10 mouse cellular contexts compared by ENCODE assay signal in the genomic region with DNA sequence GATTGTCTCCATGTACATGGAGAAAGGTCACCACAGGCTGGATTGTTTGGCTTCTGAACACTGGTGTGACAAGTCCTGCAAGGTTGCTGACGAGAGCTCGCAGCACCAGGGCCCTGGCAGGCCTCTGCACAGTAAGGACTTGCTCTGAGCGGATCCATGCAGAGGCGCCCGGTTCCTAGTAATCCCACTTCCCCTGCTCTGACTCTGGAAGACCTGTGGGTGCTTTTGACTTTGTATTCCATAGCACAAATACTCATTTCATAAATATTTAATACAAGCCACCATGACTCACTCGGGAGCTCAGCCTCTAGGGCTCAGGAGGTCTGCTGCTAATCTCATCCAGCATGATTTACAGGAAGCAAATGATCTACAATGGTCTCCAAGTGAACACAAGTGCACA. TPM values are rescaled to one million over a fixed set of nuclear protein-coding genes. Genes with fewer than 3 reads are reported as not detected.
DNase-seq lines count a peak whose midpoint lies in the region; ATAC-seq and TF ChIP-seq lines count a peak whose summit lies in the region.
"Had no signal": no experiment of that assay in that cellular context is flagged by ENCODE, and none has a peak within 500 bp of the region (broad histone marks: within the 10 kb centered on the region; RNA-seq: fewer than 3 reads in every experiment).

No protein-coding gene starts in this region.

- no peaks in the 10 kb centered on the region for H3K9me3 ChIP-seq in liver, embryonic 15.5 days (replicated peaks)
- H3K9me3 ChIP-seq in embryonic facial prominence, embryonic 15.5 days (replicated peaks), result no peaks in the 10 kb centered on the region
- no peaks in the 10 kb centered on the region for H3K9me3 ChIP-seq in kidney, embryonic 15.5 days (replicated peaks)
- H3K9me3 ChIP-seq in stomach, embryonic 14.5 days (ENCODE audit: control insufficient read depth, low read depth, low read length), result no peaks in the 10 kb centered on the region
- no peaks in the 10 kb centered on the region for H3K9me3 ChIP-seq in forebrain, embryonic 14.5 days (replicated peaks; ENCODE audit: control insufficient read depth, low read length)
- no peaks in the 10 kb centered on the region for H3K9me3 ChIP-seq in forebrain, postnatal 0 days (ENCODE audit: low read length)
- H3K9me3 ChIP-seq in forebrain, embryonic 16.5 days (ENCODE audit: control insufficient read depth, low read length), result no peaks in the 10 kb centered on the region
- H3K9me3 ChIP-seq: neural tube, embryonic 12.5 days had no signal

- WGBS in liver, embryonic 15.5 days (ENCODE audit: insufficient replicate concordance), result 66% methylated on average over 6 of the region's 6 CpGs
- WGBS in embryonic facial prominence, embryonic 15.5 days, result 61% methylated on average over 6 of the region's 6 CpGs
- 77% methylated on average over 6 of the region's 6 CpGs for WGBS in kidney, embryonic 15.5 days
- WGBS in stomach, embryonic 14.5 days, result 39% methylated on average over 6 of the region's 6 CpGs
- 90% methylated on average over 6 of the region's 6 CpGs for WGBS in forebrain, embryonic 14.5 days
- 90% methylated on average over 6 of the region's 6 CpGs for WGBS in forebrain, postnatal 0 days
- 86% methylated on average over 6 of the region's 6 CpGs for WGBS in forebrain, embryonic 16.5 days

- H3K36me3 ChIP-seq in liver, embryonic 15.5 days (replicated peaks), result peaks cover 14% of the 10 kb centered on the region; the same call in 1 of the 2 replicates
- H3K36me3 ChIP-seq in embryonic facial prominence, embryonic 15.5 days, result no peaks in the 10 kb centered on the region
- peaks cover 5% of the 10 kb centered on the region for H3K36me3 ChIP-seq in kidney, embryonic 15.5 days
- H3K36me3 ChIP-seq in stomach, embryonic 14.5 days (ENCODE audit: control insufficient read depth, insufficient read depth, low read length), result no peaks in the 10 kb centered on the region; the same call in none of the 2 replicates
- 0 out of 2 replicates have a peak, but pooled peaks cover 3% of the 10 kb centered on the region for H3K36me3 ChIP-seq in forebrain, embryonic 14.5 days (ENCODE audit: control insufficient read depth, insufficient read depth, low read length)
- H3K36me3 ChIP-seq in forebrain, postnatal 0 days (ENCODE audit: insufficient read depth), result peaks cover 5% of the 10 kb centered on the region; the same call in 1 of the 2 replicates
- peaks cover 4% of the 10 kb centered on the region; the same call in 1 of the 2 replicates for H3K36me3 ChIP-seq in forebrain, embryonic 16.5 days (ENCODE audit: control insufficient read depth, insufficient read depth)
- H3K36me3 ChIP-seq: neural tube, embryonic 12.5 days had no signal

- no peaks in the 10 kb centered on the region for H3K4me1 ChIP-seq in liver, embryonic 15.5 days (replicated peaks)
- peaks cover 24% of the 10 kb centered on the region for H3K4me1 ChIP-seq in embryonic facial prominence, embryonic 15.5 days
- H3K4me1 ChIP-seq in kidney, embryonic 15.5 days, result peaks cover 16% of the 10 kb centered on the region
- H3K4me1 ChIP-seq in stomach, embryonic 14.5 days (ENCODE audit: control insufficient read depth, insufficient read depth, low read length), result peaks cover 14% of the 10 kb centered on the region; the same call in 1 of the 2 replicates
- H3K4me1 ChIP-seq in forebrain, embryonic 14.5 days (ENCODE audit: control insufficient read depth, insufficient read depth, low read length), result no peaks in the 10 kb centered on the region
- H3K4me1 ChIP-seq in forebrain, postnatal 0 days (ENCODE audit: insufficient read depth), result no peaks in the 10 kb centered on the region
- H3K4me1 ChIP-seq in forebrain, embryonic 16.5 days (replicated peaks; ENCODE audit: control insufficient read depth, insufficient read depth, low read length), result no peaks in the 10 kb centered on the region

- no peak for TF ChIP-seq CTCF in forebrain, postnatal 0 days (IDR thresholded peaks at IDR 0.05; ENCODE audit: low read depth)

- no peak for ATAC-seq in liver, embryonic 15.5 days (ENCODE audit: insufficient read depth)
- no peak for ATAC-seq in embryonic facial prominence, embryonic 15.5 days (ENCODE audit: insufficient number of reproducible peaks, low FRiP score, low TSS enrichment, low read depth)
- ATAC-seq in kidney, embryonic 15.5 days (replicated peaks; ENCODE audit: low FRiP score), result no peak
- ATAC-seq in stomach, embryonic 14.5 days (ENCODE audit: insufficient number of reproducible peaks, insufficient read depth, low FRiP score, low read depth), result 0 out of 2 replicates have a peak, but pooled peaks have one; percentile 49
- ATAC-seq in forebrain, embryonic 14.5 days, result no peak
- ATAC-seq in forebrain, postnatal 0 days, result no peak
- ATAC-seq in forebrain, embryonic 16.5 days, result no peak

- DNase-seq in liver, result no peak
- DNase-seq in forebrain, embryonic 14.5 days (ENCODE audit: low spot score), result no peak
- DNase-seq in forebrain, postnatal 0 days, result no peak
- DNase-seq: cerebellum, postnatal 36 days had no signal

- H3K27me3 ChIP-seq in liver, embryonic 15.5 days, result no peaks in the 10 kb centered on the region
- no peaks in the 10 kb centered on the region for H3K27me3 ChIP-seq in embryonic facial prominence, embryonic 15.5 days
- H3K27me3 ChIP-seq in kidney, embryonic 15.5 days, result no peaks in the 10 kb centered on the region
- H3K27me3 ChIP-seq in stomach, embryonic 14.5 days (ENCODE audit: control insufficient read depth, insufficient read depth, low read length), result no peaks in the 10 kb centered on the region
- no peaks in the 10 kb centered on the region for H3K27me3 ChIP-seq in forebrain, embryonic 14.5 days (replicated peaks; ENCODE audit: control insufficient read depth, insufficient read depth, low read length)
- no peaks in the 10 kb centered on the region for H3K27me3 ChIP-seq in forebrain, postnatal 0 days (ENCODE audit: insufficient read depth, low read length)
- no peaks in the 10 kb centered on the region for H3K27me3 ChIP-seq in forebrain, embryonic 16.5 days (replicated peaks; ENCODE audit: control insufficient read depth, insufficient read depth, low read length)
- H3K27me3 ChIP-seq: neural tube, embryonic 12.5 days had no signal

- H3K9ac ChIP-seq in liver, embryonic 15.5 days, result no peak overlapping the region
- H3K9ac ChIP-seq in embryonic facial prominence, embryonic 15.5 days, result no peak overlapping the region
- no peak overlapping the region for H3K9ac ChIP-seq in kidney, embryonic 15.5 days
- H3K9ac ChIP-seq in stomach, embryonic 14.5 days (replicated peaks; ENCODE audit: low read depth, low read length), result no peak overlapping the region
- no peak overlapping the region for H3K9ac ChIP-seq in forebrain, embryonic 14.5 days (ENCODE audit: low read length)
- no peak overlapping the region for H3K9ac ChIP-seq in forebrain, postnatal 0 days
- no peak overlapping the region for H3K9ac ChIP-seq in forebrain, embryonic 16.5 days (replicated peaks; ENCODE audit: low read depth, low read length)
- H3K9ac ChIP-seq: neural tube, embryonic 12.5 days had no signal

- H3K4me2 ChIP-seq in liver, embryonic 15.5 days, result no peak overlapping the region
- no peak overlapping the region for H3K4me2 ChIP-seq in embryonic facial prominence, embryonic 15.5 days (replicated peaks)
- no peak overlapping the region for H3K4me2 ChIP-seq in kidney, embryonic 15.5 days
- no peak overlapping the region for H3K4me2 ChIP-seq in stomach, embryonic 14.5 days (replicated peaks; ENCODE audit: low read depth, low read length)
- no peak overlapping the region for H3K4me2 ChIP-seq in forebrain, embryonic 14.5 days (ENCODE audit: low read length)
- no peak overlapping the region for H3K4me2 ChIP-seq in forebrain, postnatal 0 days (ENCODE audit: low read depth)
- no peak overlapping the region for H3K4me2 ChIP-seq in forebrain, embryonic 16.5 days (ENCODE audit: low read length)
- H3K4me2 ChIP-seq: neural tube, embryonic 12.5 days had no signal

- H3K27ac ChIP-seq in liver, embryonic 15.5 days (replicated peaks), result peak overlapping the region; percentile 34; the same call in 1 of the 2 replicates
- H3K27ac ChIP-seq in embryonic facial prominence, embryonic 15.5 days (replicated peaks), result peak overlapping the region; percentile 88
- peak overlapping the region; percentile 16; the same call in 1 of the 2 replicates for H3K27ac ChIP-seq in kidney, embryonic 15.5 days
- H3K27ac ChIP-seq in stomach, embryonic 14.5 days (ENCODE audit: low read length), result peak overlapping the region; percentile 52; the same call in 1 of the 2 replicates
- no peak overlapping the region for H3K27ac ChIP-seq in forebrain, embryonic 14.5 days (ENCODE audit: low read depth, low read length)
- no peak overlapping the region for H3K27ac ChIP-seq in forebrain, postnatal 0 days (ENCODE audit: low read depth, low read length)
- no peak overlapping the region for H3K27ac ChIP-seq in forebrain, embryonic 16.5 days (ENCODE audit: low read length)
- H3K27ac ChIP-seq: neural tube, embryonic 12.5 days had no signal

- H3K4me3 ChIP-seq in liver, embryonic 15.5 days (replicated peaks), result no peak overlapping the region
- no peak overlapping the region for H3K4me3 ChIP-seq in embryonic facial prominence, embryonic 15.5 days (replicated peaks)
- no peak overlapping the region for H3K4me3 ChIP-seq in kidney, embryonic 15.5 days (replicated peaks)
- no peak overlapping the region for H3K4me3 ChIP-seq in stomach, embryonic 14.5 days (ENCODE audit: low read depth, low read length)
- H3K4me3 ChIP-seq in forebrain, embryonic 14.5 days (ENCODE audit: low read depth, low read length), result no peak overlapping the region
- H3K4me3 ChIP-seq in forebrain, postnatal 0 days (ENCODE audit: low read depth, low read length), result no peak overlapping the region
- H3K4me3 ChIP-seq in forebrain, embryonic 16.5 days (replicated peaks; ENCODE audit: low read length), result no peak overlapping the region
- H3K4me3 ChIP-seq: neural tube, embryonic 12.5 days had no signal

RNA-seq across cellular contexts. Expression of a gene that starts 54.6 kb away (rescaled TPM):
- polyA plus RNA-seq in liver, embryonic 15.5 days (2015; fragmentation: Nextera tagmentation; extraction: Ambion mirVana), result 0.10 and 0.14 TPM in 2 replicates
- 5.1 and 5.8 TPM in 2 replicates for polyA plus RNA-seq in embryonic facial prominence, embryonic 15.5 days (2015; fragmentation: Nextera tagmentation; extraction: Ambion mirVana)
- 5.6 and 6.4 TPM in 2 replicates for polyA plus RNA-seq in kidney, embryonic 15.5 days (2015; fragmentation: Nextera tagmentation; extraction: Ambion mirVana)
- 5.2 and 6.6 TPM in 2 replicates for polyA plus RNA-seq in stomach, embryonic 14.5 days (2014; fragmentation: Nextera tagmentation; extraction: Ambion mirVana)
- 1.3 and 1.5 TPM in 2 replicates for polyA plus RNA-seq in forebrain, embryonic 14.5 days (2014; fragmentation: Nextera tagmentation; extraction: Ambion mirVana)
- total RNA-seq in forebrain, postnatal 0 days (2014; rRNA removed), result 1.2 and 1.8 TPM in 2 replicates
- 0.86 and 1.5 TPM in 2 replicates for polyA plus RNA-seq in forebrain, postnatal 0 days (2015; fragmentation: Nextera tagmentation; extraction: Ambion mirVana)
- 1.5 and 1.7 TPM in 2 replicates for polyA plus RNA-seq in forebrain, embryonic 16.5 days (2015; fragmentation: Nextera tagmentation; extraction: Ambion mirVana)

Comparison
In these comparisons a context has a peak if more than half of its experiments do, and no peak if none do; other contexts are left out.
1. H3K27ac ChIP-seq: peak in liver, embryonic 15.5 days (single experiment), embryonic facial prominence, embryonic 15.5 days (single experiment), kidney, embryonic 15.5 days (single experiment) and stomach, embryonic 14.5 days (single experiment); none in forebrain, embryonic 14.5 days (single experiment), forebrain, postnatal 0 days (single experiment) and forebrain, embryonic 16.5 days (single experiment).